Mouse (Mus musculus) MEL-GATA-1-ER (cell line): ENCODE results near the gene Tekt2.

Experiments
- DNase-seq: peaks from one replicate; pipeline ENCODE4 v3.0.0-alpha.2; 2012; ENCODE audit warnings: low read depth; ENCODE audit errors: extremely low read depth

Gene Tekt2

DNA sequence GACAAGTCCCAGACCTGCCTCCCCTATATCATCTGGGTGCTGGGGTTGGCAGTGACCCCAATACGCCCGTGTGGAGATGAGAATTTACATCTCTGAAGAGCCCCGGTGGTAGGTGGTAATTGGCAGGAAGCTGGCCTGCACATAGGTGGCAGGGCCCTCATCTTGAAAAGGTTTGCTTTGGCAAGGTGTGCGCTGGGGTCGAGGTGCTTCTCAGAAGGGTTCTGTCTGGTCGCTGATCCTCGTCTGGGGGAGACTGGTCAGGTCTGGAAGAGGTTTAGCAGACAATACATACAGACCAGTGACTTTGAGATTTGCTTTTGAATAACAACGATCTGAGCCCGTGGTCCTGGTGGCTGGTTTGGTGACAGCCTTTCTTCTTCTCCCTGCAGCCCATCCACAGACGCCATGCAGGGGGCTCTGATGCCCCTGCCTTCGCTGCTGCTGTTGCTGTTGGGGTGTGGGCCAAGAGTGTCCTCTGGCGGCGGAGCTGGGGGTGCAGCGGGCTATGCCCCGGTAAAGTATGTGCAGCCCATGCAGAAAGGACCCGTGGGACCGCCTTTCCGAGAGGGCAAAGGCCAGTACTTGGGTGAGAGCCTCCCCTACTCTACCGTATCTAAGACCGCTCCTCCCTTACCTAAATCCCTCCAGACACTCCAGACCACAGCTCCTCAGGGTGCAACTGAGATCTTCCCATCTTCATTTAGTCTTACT is 16.1 kb downstream of the Tekt2 start:
- DNase-seq: no peak

DNA sequence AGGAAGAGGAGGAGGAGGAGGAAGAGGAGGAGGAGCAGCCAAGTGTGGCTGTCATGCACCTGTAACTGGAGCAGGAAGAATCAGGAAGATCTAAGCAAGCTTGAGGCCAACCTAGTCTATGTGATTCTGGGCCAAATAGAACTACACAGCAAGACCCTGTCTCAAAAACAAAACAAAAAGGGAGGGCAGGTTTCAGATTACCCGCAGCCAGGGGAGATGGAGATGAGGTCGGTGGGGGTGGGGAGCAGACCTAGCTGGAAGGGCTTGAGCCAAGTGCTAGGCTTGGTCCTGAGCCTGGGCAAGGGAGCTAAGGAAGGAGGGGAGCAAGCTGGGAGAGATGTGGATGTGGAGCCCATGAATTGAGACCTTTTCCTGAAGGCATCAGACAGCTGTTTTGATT is 18.7 kb downstream of the Tekt2 start:
- no peak for DNase-seq

DNA sequence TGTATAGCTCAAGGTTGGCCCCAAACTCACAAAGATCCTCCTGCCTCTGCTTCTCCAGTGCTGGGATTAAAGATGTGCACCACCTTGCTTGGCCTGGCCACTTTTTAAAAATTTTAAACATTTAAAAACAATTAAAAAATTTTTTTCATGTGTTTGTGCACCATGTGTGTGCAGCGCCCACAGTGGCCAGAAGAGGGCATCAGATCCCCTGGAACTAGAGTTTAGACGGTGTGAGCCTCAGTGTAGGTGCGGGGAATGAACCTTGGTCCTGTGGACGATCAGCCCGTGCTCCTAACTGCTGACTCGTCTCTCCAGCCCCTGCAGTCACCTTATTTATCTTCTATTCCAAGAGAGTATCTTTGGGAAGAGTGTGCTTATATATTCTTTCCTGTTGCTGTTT is 19.4 kb downstream of the Tekt2 start:
- DNase-seq: no peak

DNA sequence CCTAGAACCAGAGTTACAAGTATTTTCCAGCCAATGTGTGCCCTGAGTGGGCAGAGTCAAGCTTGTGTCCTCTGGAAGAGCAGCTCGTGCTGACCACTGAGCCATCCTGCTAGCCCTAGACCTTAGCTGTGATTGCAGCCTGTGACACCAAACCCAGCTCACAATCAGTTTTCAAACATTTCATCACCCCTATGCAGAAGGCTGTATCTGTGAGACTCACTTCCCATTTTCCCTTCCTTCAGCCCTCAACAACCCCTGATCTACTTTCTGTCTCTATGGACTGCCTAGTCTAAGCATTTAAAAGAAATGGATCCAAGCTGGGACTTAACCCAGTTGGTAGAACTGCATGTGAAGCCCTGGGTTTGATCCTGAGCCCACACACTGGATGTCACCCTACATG is 20.1 kb downstream of the Tekt2 start:
- DNase-seq: no peak

DNA sequence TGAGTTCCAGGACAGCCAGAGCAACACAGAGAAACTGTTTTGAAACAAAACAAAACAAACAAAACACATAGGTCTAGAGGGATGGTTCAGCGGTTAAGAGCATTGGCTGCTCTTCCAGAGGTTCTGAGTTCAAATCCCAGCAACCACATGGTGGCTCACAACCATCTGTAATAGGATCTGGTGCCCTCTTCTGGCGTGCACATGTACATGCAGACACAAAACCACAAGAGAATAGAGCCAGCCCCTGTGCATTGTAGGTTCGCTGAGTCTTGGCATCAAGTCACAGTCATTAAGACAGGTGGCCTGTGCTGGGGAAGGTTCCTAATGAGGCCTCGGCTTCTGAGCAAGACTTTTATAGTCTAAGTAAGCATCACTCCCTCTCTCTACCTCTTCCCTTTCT is 21.6 kb downstream of the Tekt2 start:
- DNase-seq: no peak

DNA sequence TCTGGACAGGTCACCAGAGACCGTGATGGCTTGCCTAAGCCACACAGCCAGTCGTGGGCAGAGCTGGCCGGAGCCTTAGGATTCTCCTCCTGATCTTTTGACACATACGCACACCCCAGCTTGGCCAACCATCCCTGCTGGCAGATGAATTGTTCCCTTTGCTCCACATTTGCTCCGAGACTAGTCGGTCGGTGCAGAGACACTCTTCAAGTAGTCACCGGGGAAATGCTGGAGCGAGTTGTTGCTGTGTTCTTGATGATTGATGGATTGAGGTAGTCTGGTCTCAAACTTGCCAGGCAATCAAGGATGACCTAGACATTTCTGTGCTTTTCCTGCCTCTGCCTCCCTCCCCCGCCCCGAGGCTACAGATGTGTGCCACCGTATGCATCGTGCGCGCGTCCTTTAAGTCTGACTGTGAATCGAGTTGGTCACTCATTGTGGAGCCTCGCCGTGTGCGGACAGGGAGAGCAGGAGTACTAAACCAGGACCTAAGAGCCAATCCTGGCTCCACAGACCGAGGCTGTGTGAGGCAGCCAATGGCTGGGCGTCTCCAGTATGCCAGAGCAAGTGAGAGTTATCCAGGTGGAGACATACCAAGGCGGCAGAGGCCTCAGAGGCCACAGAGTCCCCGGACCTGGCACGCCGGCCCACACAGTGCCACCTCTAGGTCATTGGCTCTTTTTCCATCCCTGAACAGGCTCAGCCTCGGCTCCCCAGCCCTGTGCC is 23.7 kb downstream of the Tekt2 start:
- DNase-seq: no peak

DNA sequence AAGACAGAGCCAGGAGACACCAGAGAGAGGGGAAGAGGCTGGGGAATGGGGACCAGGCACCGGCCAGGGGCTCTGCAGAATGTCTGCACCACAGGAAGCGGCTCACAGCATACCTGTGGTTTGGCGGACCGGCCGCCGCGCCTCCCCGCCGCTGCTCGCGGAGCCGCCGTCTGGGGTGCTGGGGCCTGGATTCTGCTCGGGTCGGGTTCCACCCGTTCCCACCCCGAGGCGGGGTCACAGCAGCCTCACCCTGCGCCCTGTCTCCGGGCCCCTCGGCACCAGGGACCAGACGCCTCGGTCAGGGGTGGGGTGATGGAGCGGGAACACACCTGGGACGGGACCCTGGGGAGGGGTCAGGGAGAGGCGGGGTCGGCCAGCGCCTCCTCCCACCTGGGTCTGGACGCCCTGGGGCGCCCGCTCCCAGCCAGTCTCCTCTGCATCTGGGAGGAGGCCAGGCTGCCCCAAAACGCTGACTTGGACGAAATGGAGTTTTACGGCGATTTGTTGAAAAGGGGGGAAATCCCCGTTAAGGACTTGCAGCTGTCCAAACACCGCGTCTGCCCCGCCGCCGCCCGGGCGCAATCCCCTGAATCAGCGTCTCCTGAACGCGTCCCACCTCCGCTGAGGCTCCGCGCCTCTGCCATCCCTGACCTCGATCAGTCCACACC is 24.4 kb downstream of the Tekt2 start:
- DNase-seq: no peak

GRCm38 (mm10) chr4:126296617-126297101 is 28.8 kb downstream of the Tekt2 start:
- DNase-seq: no peak

GRCm38 (mm10) chr4:126295937-126296336 is 29.6 kb downstream of the Tekt2 start:
- no peak for DNase-seq

GRCm38 (mm10) chr4:126295152-126295551 is 30.3 kb downstream of the Tekt2 start:
- DNase-seq: no peak

DNA sequence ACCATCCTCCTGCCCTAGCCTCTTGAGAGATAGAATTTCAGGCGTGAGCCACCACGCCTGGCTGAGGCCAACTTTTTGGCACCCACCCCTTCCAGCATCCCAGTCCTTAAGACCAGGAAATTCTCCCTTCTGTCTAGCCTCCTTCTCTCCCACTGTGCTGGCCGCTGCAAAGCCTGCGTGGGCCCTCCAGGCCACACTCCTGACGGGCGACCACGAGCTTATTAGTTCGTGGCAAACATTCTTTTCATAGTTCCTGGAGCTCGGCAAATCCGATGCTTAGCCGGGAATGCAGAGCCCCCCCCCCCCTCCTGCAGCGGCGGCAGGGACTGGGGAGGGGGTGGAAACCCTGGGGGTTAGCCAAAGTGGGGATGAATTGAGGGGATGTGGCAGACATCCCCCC is 34.3 kb downstream of the Tekt2 start:
- DNase-seq: no peak

DNA sequence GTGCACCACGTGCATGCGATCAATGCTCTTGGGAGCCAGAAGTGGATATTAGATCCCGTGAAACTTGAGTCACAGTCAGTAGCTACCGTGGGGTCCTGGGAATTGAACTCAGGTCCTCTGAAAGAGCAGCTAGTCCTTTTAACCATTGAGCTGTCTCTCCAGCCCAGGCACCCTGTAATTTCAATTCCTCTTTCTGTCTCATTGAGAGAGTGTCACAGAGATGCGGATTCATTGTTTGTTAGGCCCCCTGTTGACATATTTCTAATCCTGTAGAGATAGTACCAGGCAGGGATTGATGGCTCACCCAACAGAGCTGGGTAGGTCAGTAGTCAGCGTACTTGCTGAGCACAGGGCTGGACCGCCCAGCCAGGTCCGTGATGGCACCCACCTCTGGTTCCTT is 35.2 kb downstream of the Tekt2 start:
- DNase-seq: no peak

- DNase-seq: no peak
Observed at GRCm38 (mm10) chr4:126288085-126288666, 37.3 kb downstream of the Tekt2 start.

DNA sequence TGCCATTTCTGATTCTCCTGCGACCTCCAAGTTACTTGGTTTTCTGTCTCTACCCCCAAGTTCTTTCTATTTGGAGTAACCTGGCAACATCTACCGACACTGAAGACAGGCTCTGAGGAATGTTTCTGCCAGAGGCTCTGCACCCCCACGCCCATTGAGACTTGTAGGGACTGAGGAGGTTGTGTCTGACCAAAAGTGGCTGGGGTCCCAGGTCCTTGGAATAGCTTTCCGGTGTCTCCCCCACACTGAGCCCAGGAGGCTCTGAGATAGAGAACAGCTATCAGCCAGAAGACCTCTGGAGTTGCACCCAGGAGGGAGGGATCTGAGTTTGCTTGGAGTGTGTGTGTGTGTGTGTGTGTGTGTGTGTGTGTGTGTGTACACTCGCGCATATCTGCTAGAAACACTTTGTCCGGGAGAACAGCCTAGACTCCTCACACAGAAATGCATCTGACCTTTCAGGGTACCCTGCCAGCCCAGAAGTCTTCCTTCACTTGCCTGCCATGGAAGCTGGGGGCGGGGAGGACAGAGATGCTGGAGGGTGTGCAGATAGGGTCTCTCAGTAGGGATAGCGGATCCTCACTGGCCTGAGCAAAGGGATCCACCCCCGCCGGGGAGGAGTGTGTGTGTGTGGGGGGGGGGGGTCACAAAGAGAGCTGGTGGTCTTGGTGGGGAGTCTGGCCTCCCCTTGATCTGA is 38.0 kb downstream of the Tekt2 start:
- no peak for DNase-seq

DNA sequence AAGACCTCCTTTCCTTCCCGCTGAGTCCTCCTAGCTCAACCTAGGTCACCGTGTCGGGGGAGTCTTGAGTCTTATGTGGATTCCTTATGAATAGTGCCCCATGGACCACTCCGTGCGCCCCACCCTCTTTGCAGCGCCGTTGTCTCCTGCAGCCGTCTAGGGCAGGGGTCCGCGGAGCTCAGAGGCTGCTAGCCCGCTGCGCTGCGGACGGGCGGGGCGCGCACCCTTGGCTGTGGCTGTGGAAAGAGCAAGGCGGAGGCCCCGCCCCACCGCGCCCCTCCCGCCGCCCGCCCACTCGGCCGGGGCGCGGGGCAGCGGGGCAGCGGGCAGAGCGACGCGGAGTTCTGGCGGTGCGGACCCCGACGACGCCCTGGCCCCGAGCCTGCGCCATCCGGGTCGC is 39.0 kb downstream of the Tekt2 start, which contains the start of gene Col8a2:
Col8a2 (plus strand) TSS at position 302 of the 400 bp plus-strand sequence.
- no peak for DNase-seq

GRCm38 (mm10) chr4:126283582-126283981 is 41.9 kb downstream of the Tekt2 start:
- no peak for DNase-seq

DNA sequence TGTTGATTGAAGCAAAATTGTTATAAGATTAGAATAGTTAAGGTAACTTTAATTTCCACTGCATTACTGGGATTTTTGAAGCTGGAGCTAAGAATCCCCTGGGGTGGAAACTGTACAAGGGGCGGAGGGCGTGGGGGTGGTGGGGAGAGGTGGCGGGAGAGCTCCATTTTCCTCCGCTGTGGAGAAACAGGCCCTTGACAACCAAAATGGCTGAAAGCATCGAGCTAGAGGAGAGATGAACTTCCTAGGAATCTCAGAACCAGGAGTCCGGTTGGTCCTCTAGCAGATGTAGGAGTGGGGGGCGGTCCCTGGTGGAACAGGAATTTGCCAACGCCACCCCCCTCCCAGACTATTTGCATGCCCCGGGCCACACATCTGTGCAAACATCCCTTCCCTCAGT is 43.8 kb downstream of the Tekt2 start:
- no peak for DNase-seq

GRCm38 (mm10) chr4:126278961-126279360 is 46.5 kb downstream of the Tekt2 start:
- DNase-seq: no peak

GRCm38 (mm10) chr4:126278565-126278915 is 46.9 kb downstream of the Tekt2 start:
- no peak for DNase-seq

DNA sequence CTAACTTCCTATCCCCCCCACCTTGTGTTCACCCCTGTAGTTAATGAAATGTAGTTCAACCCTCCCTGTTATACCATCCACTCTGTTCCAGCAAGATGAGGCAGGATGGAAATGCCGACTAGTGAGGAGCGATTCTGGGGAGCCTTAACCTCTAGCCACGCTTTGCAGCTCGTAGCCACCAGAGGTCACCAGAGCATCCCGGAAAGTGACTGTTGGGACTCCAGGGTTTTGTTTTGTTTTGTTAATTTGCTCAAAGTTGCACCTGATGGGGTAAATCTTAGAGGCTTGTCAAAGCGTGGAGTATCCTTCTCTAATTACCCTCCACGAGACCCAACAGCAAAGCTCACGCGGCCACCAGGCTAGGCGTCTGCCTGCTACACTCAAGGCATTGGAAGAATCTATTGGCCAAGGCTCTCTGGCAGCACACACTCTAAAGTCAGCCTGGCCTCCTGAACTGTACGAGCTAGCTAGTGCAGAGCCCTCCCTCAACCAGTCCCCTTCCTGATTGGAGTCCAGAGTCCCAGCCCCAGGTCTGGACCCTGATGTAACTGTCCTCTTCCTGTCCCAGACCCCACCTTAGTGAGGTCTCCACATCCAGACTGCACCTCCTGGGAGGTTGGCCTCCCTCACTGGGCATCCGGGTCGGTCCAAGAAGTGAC is 47.5 kb downstream of the Tekt2 start:
- no peak for DNase-seq

GRCm38 (mm10) chr4:126275681-126276131 is 49.8 kb downstream of the Tekt2 start:
- no peak for DNase-seq
